Mouse (Mus musculus) erythroblast, adult 5-6 weeks (primary cell): ENCODE data around the gene Prkci. TPM values are rescaled to one million over a fixed set of nuclear protein-coding genes. Genes with fewer than 3 reads are reported as not detected.

Experiments
- ATAC-seq: replicated peaks from 2 replicates; pipeline ENCODE4 v1.8.0; 2016; ENCODE audit warnings: moderate number of reproducible peaks, mild to moderate bottlenecking, moderate TSS enrichment, inconsistent platforms; ENCODE audit not compliant: poor library complexity, low FRiP score, severe bottlenecking
- total RNA-seq, 2 experiments: library from RNA; stranded (forward) in 1 of 2; stranded (reverse) in 1 of 2; fragments of 150-400 nt in 1 of 2; fragments of 200-764, 138-1000 nt in 1 of 2; gene quantifications; 2 replicates each; pipeline versions ENCODE4 v1.2.3 to v1.2.4; 2015 to 2017; ENCODE audit warnings: low replicate concordance in 2 of 2

Prkci gene
- total RNA-seq (2015; ENCODE audit: low replicate concordance) = 5.6 and 9.2 TPM in 2 replicates
- 8.1 and 19.5 TPM in 2 replicates for total RNA-seq (2017; ENCODE audit: low replicate concordance)

DNA sequence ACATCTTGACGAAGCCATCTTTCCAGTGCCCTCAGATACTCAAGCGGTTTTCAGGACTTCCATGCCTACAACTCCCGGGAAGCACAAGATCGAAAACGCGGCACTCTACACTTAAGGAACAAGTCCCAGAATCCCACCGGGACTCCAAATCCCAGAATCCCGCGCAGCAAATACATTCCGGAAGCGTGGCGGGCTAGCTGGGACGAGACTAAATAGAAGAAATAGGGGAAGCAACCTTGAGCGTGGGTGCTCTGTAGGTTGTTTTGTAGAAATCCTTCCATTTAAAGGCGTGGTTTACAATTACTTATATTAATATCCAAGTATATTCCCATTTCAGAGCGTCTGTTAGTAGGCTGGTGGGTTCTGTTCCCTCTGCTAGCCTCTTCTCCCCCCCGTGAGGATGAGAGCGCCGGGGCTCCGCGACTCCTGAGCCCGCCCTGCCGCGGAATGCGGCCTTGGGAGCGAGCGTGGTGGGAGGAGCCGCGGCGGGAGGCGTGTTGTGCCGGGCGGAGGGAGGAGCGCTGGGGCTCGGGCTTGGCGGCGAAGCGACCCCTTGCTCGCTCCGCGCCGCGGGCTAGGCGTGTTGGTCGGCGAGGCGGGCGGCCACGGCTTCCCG is at the start of gene Prkci:
Gene Prkci, plus strand, starts transcription at position 465 of the 616 bp plus-strand sequence.
- ATAC-seq = peak; percentile 99

DNA sequence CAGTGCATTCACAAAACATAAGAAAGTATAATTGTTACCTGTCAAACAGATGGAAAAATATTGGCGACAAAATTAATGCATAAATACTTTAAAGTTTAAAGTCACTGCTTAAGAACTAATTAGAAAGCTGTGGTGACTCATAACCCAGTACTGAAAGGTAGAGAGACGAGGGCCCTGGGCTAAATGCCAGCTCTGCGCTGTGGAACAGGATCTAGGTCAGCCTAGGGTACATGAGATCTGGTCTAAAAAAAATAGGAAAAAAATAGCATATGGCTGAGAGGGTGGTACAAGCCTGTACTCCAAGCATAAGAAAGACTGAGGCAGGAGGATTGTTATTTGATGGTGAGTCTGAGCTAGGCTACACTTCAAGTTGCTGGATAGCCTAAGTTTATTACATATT is 43.9 kb upstream of the Prkci start:
- ATAC-seq = no peak

DNA sequence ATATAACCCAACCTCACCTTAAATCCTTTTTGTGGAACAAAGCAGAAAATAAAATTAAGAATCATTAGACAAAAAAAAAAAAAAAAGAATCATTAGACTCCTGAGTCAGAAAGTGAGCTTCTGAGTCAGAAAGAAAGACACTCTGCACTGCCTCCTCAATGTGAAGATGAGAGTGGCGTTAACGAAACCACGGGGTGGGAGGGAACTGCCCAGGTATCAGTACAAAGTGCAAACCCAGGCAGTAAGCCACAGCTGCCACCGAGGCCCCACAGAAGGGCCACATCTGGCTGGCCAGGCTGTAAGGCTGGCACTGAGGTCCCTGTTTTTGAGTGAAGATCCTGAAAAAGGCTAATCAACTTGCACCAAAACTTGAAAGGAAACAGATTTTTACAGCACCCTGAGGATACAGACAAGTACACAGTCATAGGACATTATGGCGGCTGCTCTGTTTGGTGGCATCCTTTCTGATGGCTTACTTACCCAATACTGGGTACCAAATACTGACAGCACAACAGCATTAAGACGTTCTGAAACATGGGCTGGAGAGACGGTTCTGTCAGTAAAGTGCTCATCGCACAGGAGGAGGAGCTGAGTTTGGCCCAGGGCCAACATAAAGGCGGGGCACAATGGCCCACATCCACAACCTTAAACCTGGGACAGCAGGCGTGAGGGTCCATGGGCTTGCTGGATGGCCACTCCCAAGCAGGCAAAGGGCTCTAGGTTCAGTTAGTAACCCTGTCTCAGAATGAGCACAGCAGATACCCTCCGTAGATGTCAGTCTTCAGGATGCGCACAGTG is 43.1 kb upstream of the Prkci start:
- ATAC-seq = peak; percentile 60; the same call in 1 of the 2 replicates

DNA sequence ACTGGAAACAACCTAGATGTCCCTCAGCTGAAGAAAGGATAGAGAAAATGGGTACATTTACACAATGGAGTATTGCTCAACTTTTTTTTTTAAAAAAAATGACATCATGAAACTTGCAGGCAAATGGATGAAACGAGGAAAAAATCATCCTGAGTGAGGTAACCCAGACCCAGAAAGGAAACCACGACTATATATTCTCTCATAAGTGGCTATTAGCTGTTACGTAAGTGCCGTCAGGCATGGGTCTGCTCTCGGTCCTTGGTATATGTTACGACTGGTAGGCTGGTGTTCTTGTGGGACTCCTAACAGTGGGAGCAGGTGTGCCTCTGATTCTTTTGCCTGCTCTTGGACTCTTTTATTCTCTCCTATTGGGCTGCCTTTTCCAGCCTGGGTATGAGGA is 39.2 kb upstream of the Prkci start:
- ATAC-seq = no peak

DNA sequence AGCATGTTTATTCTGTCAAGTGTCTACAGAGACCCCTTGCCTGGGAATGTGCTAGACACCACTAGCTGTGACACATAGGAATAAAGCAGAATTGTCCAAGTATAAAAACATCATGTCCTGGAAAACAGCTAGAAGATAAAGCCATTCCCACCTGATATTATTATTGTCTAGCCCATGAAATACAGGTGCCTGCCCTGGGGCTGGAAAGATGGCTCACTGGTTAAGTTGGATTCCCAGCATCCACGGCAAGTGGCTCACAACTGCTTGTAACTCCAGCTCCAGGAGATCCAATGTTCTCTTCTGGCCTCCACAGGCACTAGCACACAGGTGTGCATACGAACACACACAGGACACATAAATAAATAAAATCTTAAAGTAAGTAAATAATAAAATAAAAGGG is 36.8 kb upstream of the Prkci start:
- ATAC-seq = no peak

DNA sequence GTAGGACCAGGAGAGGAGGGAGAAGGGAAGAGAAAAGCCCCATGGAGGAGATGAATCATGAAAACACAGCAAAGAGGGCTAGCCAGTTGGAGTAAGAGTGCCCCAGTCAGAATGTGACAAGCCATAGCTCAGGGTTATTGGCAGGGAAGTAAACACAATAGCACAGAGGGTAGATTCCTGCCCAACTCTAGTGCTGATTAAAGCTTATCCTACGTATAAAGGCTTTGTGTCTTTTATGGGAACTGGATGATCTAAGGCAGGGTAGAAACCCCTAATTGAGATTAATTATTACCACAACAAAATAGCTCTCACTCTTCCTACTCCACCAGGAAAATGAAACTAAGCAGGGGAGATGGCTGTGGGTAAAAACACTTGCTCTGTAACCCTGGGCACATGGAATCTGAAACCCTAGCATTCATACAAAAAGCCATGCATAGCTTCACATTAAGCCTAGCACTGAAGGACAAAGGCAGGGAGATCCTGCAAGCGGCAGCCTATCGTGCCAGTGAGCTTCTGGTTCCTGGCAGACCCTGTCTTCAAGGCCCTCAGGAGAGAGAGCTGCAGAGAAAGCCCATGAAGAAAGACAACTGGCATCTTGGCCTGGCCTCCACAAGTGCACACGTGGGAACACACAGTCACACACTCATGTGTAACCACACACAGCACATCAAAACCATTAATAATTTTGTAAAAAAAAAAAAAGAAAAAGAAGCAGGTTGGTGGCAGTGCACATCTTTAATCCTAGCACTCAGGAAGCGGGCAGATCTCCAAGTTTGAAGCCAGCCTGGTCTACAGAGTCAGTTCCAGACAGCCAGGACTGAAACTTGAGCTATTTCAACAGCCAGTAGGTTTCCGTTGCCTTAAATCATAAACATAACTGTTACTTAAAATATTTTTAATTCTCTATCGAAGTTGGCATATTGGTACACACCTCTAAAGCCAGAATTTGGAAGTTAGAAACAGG is 35.4 kb upstream of the Prkci start:
- no peak for ATAC-seq

DNA sequence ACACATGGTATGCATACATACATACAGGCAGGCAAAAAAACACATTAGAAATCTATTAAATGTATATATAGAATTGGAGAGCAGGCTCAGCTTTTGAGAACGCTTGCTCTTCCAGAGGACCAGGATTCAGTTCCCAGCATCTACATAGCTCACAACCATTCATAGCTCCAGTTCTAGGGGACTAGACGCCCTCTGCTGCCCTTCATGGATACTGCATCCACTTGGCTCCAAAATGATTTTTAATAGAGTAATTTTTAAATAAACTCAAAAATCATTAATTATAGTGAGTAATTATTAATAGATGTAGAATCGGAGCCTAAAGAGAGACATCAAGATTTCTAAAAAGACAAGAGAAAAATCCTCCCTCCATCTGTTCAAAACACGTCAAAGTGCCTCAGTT is 32.4 kb upstream of the Prkci start:
- no peak for ATAC-seq

DNA sequence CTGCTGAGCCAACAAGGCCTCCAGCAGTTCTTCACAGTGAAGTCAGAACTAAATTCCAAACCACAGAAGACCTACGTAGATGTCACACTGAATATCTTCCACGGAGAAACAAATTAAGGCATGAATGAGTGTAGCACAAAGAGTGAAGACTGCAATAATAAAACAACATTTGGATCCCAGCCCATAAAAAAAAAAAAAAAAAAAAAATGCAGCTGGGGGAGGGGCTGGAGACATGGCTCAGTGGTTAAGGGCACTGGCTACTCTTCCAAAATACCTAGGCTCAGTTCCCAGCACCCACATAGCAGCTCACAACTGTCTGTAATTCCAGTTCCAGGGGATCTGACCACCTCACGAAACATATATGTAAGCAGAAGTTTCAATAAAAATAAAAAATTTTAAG is 31.3 kb upstream of the Prkci start:
- ATAC-seq = no peak

DNA sequence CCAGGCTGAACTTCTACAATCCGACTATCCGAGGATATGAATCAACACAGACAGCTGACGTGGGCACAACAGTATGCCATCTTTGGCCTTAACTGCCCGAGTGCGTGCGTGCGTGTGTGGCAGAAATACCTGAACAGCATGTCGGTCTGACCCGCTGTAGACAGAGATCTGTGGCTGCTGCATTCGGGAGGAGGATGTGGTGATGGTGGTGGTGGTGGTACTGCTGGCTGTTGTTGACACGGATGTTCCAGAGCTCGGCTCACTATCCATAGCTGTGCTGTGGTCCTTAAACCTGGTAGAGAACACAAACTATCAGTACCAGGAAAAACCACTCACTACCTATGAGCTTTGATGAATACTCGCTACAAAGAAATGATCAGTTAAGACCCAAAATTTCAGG is 29.9 kb upstream of the Prkci start:
- ATAC-seq = no peak

DNA sequence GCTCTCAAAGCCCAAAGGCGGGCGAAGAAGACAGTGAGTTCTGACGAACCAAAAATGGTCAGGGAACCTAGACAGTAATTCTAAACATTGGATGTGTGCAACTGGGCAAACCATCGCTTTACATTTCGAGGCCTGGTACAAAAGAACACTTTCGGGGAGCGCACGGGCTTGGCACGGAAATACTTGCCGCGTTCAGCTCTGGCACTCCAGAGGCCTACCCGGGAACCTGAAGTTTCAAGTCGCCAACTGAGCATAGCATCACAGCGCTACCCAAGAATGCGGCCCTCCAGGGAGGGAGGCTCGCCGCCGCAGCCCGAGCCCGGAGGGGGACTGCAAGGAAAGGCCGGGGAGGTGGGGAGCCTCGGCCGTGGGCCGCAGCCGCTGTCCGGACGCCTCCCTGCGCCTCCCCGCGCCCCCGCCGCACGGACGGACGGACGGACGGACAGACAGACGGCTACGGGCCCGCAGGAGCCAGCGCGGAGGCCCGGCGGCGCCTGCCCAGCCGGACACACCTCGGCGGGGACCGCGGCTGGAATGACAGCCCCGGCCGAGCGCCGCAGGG is 26.9 kb upstream of the Prkci start:
- ATAC-seq = peak; percentile 64

DNA sequence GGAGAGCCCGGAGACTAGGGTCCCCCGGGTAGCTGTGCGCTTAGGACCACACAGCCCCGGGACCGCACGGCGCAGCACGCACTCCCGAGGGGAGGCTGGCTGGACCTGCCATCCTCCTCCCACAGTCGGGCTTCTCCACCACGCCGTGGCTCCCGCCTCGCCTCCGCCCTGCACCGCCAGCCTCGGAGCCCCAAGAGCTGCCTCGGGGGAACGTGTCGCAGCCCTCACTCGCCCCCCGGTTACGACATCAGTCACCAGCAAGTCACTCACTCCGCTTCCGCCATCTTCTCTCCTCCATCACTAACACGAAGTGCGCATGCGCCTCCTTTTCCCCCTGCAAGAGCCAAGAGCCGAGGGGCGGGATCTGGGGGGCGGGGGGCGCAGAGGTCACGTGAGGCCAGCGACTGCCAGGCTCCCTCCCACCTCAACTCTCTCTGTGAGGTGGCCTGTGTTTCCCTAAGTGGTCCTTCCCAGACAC is 26.4 kb upstream of the Prkci start, which contains the start of gene Phc3:
Gene Phc3, minus strand, starts transcription at position 312 of the 478 bp plus-strand sequence.
- ATAC-seq = peak; percentile 78

DNA sequence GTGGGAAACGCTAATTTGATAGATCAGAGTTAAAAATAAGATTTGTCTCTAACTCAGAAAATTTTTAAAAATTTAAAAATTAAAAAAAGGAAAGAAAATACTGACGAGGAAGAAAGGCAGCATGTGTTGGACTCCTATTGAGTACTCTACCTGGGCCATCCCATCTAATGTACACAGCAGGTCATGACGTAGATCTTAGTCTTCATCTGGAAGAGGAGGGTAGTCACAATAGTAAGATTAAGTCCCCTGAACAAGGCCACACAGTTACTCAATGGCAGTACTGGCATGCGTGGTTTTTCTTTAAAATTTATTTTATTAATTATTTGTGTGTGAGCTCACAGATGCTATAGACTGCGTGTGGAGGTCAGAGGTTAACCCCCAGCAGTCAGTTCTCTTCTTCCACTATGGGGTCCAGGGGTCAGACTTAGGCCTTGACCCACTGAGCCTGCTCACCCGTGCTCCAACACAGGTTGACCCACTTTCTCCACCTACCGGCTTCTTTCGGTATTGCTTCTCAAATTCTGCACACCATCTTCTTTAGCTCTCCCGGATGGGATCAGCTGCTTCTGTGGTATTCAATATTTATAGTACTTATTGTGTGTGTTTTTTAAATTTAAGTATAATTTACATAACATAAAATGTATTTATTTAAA is 20.3 kb upstream of the Prkci start:
- peak; percentile 89 for ATAC-seq

DNA sequence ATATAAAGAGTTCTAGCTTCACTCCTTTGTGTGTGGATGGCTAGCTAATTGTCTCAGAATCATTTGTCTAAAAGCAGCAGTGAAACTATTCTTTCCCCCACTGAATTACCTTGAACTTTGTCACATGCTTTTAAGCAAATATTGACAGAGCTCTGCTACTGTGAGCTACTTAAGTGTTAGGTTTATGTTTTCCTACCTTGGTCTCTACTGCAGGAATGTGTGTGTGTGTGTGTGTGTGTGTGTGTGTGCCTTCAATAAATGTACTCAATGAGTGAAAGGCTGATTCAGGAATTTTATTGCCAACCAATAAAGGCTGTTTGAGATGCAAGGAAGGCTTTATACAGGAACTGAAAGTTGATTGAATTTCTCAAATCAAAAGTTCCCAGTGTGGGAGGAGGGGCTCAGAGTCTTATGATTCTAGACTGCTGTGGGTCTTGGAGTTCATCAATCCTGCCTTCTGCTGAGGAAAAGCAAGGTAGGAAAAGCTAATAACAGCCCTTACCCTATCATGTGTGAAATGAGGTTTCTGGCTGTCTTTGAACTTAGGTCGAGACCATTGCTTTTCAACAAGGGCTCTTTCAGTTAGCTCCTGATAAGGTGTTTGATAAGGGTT is 18.4 kb upstream of the Prkci start:
- no peak for ATAC-seq

DNA sequence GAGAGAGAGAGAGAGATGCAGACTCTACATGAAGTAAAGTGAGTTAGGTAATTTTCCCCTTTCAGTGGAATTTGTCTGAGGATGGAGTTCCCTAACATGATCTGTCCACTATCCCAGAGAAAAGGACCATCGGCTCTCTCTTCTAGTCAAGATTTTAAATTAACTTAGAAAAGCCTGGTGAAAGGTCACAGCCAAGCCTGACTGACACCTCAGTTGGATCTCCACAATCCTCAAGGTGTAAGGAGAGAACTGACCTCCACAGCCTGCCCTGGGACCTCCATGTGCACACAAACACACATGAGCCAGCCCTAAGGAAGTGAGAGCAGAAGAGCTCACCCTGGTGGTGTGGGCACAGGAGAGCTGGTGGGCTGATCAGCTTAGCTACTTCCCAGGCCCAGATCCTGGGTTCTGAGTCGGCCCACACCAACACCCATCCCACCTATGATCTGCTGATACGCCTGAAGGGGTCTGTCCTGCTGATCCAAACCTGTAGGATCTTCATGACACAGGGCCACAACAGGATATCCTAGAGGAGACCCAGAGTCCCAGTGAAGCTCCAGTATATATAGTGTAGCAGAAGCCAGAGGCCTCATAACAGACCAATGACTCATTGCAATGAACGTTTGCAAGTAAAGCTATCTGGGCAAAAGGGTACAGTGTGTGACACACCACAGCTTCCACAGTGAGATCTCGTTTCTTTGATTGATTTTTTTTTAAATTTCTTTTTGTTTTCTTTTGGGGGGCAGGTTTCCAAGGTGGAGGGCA is 13.7 kb upstream of the Prkci start:
- ATAC-seq = no peak; the same call in 1 of the 2 replicates

DNA sequence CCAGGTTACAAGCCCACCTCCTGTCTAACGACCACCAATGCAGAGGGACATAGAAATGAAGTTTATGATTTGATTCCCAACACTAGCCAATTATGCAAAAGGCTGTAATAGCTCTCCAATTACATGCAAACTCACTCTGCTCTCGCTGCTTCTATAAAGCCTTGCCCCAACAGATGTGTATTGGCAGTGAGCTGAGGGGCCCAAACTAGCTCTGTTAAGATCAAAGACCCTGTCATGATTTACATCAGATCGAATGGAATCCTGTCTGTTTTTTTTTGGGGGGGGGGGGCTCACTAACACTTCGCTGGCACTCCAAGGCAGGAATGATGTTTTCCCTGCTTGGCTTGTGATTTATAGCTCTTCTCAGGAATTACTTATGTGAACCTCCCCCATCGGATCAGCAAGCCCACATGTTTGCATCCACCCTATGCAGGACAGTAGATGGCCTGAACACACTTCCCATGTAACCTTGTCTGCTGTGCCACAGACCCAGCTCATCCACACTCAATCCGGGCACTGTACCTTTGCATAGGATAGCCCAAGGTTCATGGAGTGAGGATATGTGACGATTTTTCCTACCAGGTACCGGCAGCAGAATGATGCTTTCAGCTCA is 12.5 kb upstream of the Prkci start:
- no peak for ATAC-seq

DNA sequence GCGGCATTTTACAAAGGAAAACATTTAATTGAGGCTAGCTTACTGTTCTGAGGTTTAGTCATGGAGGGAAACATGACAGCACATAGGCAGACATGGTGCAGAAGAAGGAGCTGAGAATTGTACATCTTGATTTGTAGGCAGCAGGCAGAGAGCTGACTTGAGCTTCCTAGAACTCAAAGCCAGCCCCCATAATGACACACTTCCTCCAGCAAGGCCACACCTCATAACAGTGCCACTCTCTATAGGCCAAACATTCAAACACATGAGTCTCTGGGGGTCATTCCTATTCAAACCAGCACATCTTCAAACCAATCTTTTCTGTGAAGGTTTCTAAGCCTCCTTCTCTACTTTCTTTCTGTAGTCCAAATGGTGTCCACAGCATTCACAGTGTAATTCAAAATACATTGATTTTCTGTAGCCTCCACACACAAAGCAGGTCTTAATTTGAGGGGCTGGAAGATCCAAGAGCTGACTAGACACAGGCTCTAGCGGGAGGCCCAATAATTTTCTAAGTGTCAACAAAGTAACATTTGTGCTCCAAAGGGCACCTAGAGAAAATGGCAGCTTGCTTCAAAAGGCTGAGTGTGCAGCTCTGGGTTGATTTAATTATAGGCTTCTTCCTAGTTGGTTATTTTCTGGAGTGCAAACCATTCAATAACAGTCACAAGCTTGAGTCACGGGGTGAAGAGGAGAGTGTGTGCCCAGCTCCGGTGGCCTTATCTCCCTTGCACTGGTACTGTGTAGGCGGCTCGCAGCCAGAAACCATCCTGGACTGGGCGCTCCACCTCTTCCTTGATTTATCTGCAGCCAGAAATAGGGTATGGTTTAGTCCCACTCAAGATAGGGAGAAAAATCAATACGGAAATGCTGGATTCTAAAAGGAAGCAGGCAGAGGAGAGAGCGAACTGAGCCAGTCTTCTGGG is 7.9 kb upstream of the Prkci start:
- peak; percentile 97 for ATAC-seq

DNA sequence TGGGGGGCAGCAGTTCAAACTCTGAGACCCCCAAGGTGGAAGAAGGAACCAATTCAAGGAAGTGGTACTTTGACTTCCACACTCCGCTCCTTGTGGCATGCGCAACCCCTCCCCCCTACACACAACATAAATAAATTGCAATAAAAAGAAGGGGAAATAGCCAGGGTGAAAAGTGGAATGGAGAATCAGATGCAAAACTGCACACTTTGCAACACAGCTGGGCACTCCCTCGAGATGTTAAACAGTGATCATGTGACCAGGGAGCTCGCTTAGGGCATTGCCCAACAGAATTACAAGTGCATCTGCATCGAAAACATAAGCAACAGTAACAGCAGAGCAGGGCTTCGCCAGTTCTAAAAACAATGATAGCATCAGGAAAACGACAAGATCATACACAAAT is 3.4 kb upstream of the Prkci start:
- no peak for ATAC-seq
